Mouse (Mus musculus) liver, embryonic 14.5 days (tissue): ENCODE data around the gene Gm49486. TPM values are rescaled to one million over a fixed set of nuclear protein-coding genes. Genes with fewer than 3 reads are reported as not detected.

Source experiments
- ATAC-seq: fragments of 200-750 bp; cut with Nextera tagmentation; 2 replicates; pipeline ENCODE4 v1.8.0; 2017; ENCODE audit warnings: moderate number of reproducible peaks, mild to moderate bottlenecking, moderate library complexity; ENCODE audit not compliant: insufficient read depth
- DNase-seq, 3 experiments: peaks; one replicate each; pipeline ENCODE4 v3.0.0-alpha.2; 2012 to 2013; ENCODE audit warnings: low read depth in 3 of 3, low spot score in 3 of 3
- H3K27ac ChIP-seq: fragments of 300-500 bp; sonication (generic); 2 replicates; pipeline ENCODE4 v1.5.1; 2014; ENCODE audit warnings: moderate library complexity, mild to moderate bottlenecking, control low read depth, inconsistent platforms
- H3K27me3 ChIP-seq: fragments of 300-500 bp; sonication (generic); 2 replicates; pipeline ENCODE4 v1.6.1; 2014; ENCODE audit warnings: mild to moderate bottlenecking, low read length, moderate library complexity; ENCODE audit not compliant: control insufficient read depth, insufficient read depth
- H3K36me3 ChIP-seq: fragments of 300-500 bp; sonication (generic); replicated peaks from 2 replicates; pipeline ENCODE4 v1.6.1; 2014; ENCODE audit warnings: low read depth; ENCODE audit not compliant: control insufficient read depth, insufficient read depth
- H3K4me1 ChIP-seq, 2 experiments: fragments of 200-500 bp in 1 of 2; fragments of 300-500 bp in 1 of 2; sonication (generic) in 1 of 2; replicated peaks; 2 replicates each; pipeline ENCODE4 v1.6.1; 2012 to 2014; ENCODE audit warnings: antibody characterized with exemption in 1 of 2, inconsistent platforms in 1 of 2, low read length in 1 of 2; ENCODE audit not compliant: control insufficient read depth in 2 of 2, insufficient read depth in 2 of 2
- H3K4me2 ChIP-seq: fragments of 300-500 bp; sonication (generic); 2 replicates; pipeline ENCODE4 v1.6.1; 2014; ENCODE audit warnings: low read depth, mild to moderate bottlenecking, control low read depth, moderate library complexity
- H3K4me3 ChIP-seq, 2 experiments: fragments of 200-500 bp in 1 of 2; fragments of 300-500 bp in 1 of 2; sonication (generic) in 1 of 2; 2 replicates each; pipeline ENCODE4 v1.5.1; 2012 to 2014; ENCODE audit warnings: low read depth in 2 of 2, low read length in 2 of 2, mild to moderate bottlenecking in 2 of 2, control low read depth in 1 of 2, inconsistent platforms in 1 of 2, moderate library complexity in 1 of 2; ENCODE audit not compliant: insufficient read depth in 1 of 2
- H3K9ac ChIP-seq: fragments of 300-500 bp; sonication (generic); replicated peaks from 2 replicates; pipeline ENCODE4 v1.6.1; 2014; ENCODE audit warnings: mild to moderate bottlenecking, control low read depth, moderate library complexity
- H3K9me3 ChIP-seq: fragments of 300-500 bp; sonication (generic); 2 replicates; pipeline ENCODE4 v1.6.1; 2016; ENCODE audit warnings: low read length, mixed read lengths; ENCODE audit not compliant: control insufficient read depth
- CTCF ChIP-seq: IDR thresholded peaks from 2 replicates; pipeline ENCODE4 v1.5.1; 2016; ENCODE audit warnings: antibody characterized with exemption, low read depth, control low read depth
- EP300 ChIP-seq: IDR thresholded peaks from 2 replicates; pipeline ENCODE4 v1.6.1; 2016; ENCODE audit warnings: antibody characterized with exemption, low read depth
- whole genome bisulfite sequencing: fragments of 180-500 bp; shearing (Covaris S2); extraction: QIAGEN DNeasy Blood & Tissue Kit; methylation state at CpG from one replicate; pipeline ENCODE4 v1.1.7; 2014; ENCODE audit not compliant: insufficient replicate concordance; 5-methylcytosine and 5-hydroxymethylcytosine counted together
- polyA plus RNA-seq, 2 experiments: library from polyadenylated mRNA; depleted of rRNA in 1 of 2; stranded (reverse) in 1 of 2; unstranded in 1 of 2; fragments of >200 nt; fragmentation: Nextera tagmentation in 1 of 2; extraction: Ambion mirVana in 1 of 2; gene quantifications; 2 replicates each; pipeline versions ENCODE4 v1.2.1 to v1.2.3; 2012 to 2014

The Gm49486 gene
- polyA plus RNA-seq, 2 experiments, result 0.06 TPM; not detected in 1

DNA sequence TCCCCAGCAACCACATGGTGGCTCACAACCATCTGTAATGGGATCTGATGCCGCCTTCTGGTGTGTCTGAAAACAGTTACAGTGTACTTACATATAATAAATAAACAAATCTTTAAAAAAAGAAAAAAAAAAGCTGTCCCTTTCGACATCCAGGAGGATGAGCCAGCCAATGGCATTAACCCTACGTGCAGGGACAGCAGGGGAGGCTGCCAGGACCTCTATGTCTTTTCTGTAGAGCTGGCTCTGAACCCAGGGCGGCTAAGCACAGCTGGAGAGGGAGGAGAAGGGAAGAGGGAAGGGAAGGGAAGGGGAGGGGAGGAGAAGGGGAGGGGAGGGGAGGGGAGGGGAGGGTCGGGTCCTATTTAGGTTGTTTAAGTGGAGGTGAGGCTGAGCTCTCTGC lies 75.6 kb downstream of the Gm49486 start:
- Histone ChIP-seq H3K27me3 (no peaks in the 10 kb centered on the region), H3K9ac (no peak overlapping the region), H3K4me2 (no peak overlapping the region), H3K27ac (no peak overlapping the region), H3K4me3 (no peak overlapping the region), H3K9me3 (no peaks in the 10 kb centered on the region), H3K36me3 (no peaks in the 10 kb centered on the region), H3K4me1 (no peaks in the 10 kb centered on the region)
- WGBS, result 67% methylated on average over 5 of the region's 5 CpGs
- ATAC-seq (no peak), DNase-seq (no peak)
- TF ChIP-seq EP300 (no peak), CTCF (no peak)

DNA sequence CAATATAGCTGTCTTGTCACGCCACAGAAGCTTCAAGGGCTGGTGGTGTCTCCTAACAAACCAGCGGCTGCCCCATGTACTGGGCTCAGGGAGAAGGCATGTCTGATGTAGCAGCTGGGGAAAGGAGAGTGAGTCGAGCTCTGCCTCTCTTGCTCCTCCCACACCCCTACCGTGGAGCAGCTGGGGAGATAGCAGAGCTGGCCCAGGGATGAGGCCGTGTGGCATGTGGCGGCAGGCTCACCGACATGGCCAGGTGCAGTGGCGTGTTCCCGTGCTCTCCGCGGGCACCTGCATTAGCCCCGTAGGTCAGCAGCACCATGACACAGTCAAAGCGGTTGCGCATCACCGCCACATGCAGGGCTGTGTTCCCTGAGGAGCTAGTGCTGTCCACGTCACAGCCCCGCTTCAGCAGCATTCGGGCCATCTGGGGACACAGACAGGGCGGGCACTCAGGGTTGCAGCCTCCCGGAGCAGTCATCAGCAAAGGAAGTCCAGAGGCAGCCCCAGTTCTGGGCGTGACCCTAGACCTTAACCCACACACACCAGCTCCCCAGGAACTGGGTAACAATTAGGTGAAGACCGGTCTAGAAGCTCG lies 76.9 kb downstream of the Gm49486 start:
- no peaks in the 10 kb centered on the region for H3K27me3 ChIP-seq
- H3K4me3 ChIP-seq, result no peak overlapping the region
- H3K9me3 ChIP-seq, result no peaks in the 10 kb centered on the region
- H3K36me3 ChIP-seq, result no peaks in the 10 kb centered on the region; the same call in 1 of the 2 replicates
- WGBS, result 79% methylated on average over 23 of the region's 23 CpGs
- TF ChIP-seq CTCF, result no peak
- TF ChIP-seq EP300, result no peak
- H3K4me1 ChIP-seq, result no peaks in the 10 kb centered on the region
- H3K4me2 ChIP-seq, result no peak overlapping the region
- H3K27ac ChIP-seq, result no peak overlapping the region
- H3K9ac ChIP-seq, result no peak overlapping the region
- DNase-seq (no peak), ATAC-seq (no peak)

Other genes starting within 250 kb of the Gm49486 start
- 53.1 and 65.2 TPM in 2 replicates for gene H1f0, start 200.9 kb upstream of the Gm49486 start, polyA plus RNA-seq (2012; rRNA removed)
- 47.8 and 52.8 TPM in 2 replicates for gene H1f0, start 200.9 kb upstream of the Gm49486 start, polyA plus RNA-seq (2014; fragmentation: Nextera tagmentation; extraction: Ambion mirVana)
- gene Galr3, start 187.5 kb upstream of the Gm49486 start, polyA plus RNA-seq (2012; rRNA removed), result 0.30 and 0.50 TPM in 2 replicates
- not detected in 2 replicates for gene Galr3, start 187.5 kb upstream of the Gm49486 start, polyA plus RNA-seq (2014; fragmentation: Nextera tagmentation; extraction: Ambion mirVana)
- 39.9 and 43.4 TPM in 2 replicates for gene Ankrd54, start 166.5 kb upstream of the Gm49486 start, polyA plus RNA-seq (2012; rRNA removed)
- gene Ankrd54, start 166.5 kb upstream of the Gm49486 start, polyA plus RNA-seq (2014; fragmentation: Nextera tagmentation; extraction: Ambion mirVana), result 37.7 and 48.3 TPM in 2 replicates
- gene Eif3l, start 154.2 kb upstream of the Gm49486 start, polyA plus RNA-seq (2012; rRNA removed), result 99.9 and 104 TPM in 2 replicates
- gene Eif3l, start 154.2 kb upstream of the Gm49486 start, polyA plus RNA-seq (2014; fragmentation: Nextera tagmentation; extraction: Ambion mirVana), result 130 and 132 TPM in 2 replicates
- gene Micall1, start 120.5 kb upstream of the Gm49486 start, polyA plus RNA-seq (2012; rRNA removed), result 1.6 and 1.7 TPM in 2 replicates
- gene Micall1, start 120.5 kb upstream of the Gm49486 start, polyA plus RNA-seq (2014; fragmentation: Nextera tagmentation; extraction: Ambion mirVana), result 0.69 and 0.71 TPM in 2 replicates
- gene Polr2f, start 88.4 kb upstream of the Gm49486 start, polyA plus RNA-seq (2012; rRNA removed), result 53.9 and 112 TPM in 2 replicates
- 181 and 183 TPM in 2 replicates for gene Polr2f, start 88.4 kb upstream of the Gm49486 start, polyA plus RNA-seq (2014; fragmentation: Nextera tagmentation; extraction: Ambion mirVana)
- gene 1700088E04Rik, start 88.1 kb upstream of the Gm49486 start, polyA plus RNA-seq (2012; rRNA removed), result 0.19 and 0.46 TPM in 2 replicates
- 0.52 and 0.93 TPM in 2 replicates for gene 1700088E04Rik, start 88.1 kb upstream of the Gm49486 start, polyA plus RNA-seq (2014; fragmentation: Nextera tagmentation; extraction: Ambion mirVana)
- 0.12 and 0.24 TPM in 2 replicates for gene Sox10, start 64.2 kb upstream of the Gm49486 start, polyA plus RNA-seq (2012; rRNA removed)
- 0.14 TPM in 1 of 2 replicates, not detected in the other for gene Sox10, start 64.2 kb upstream of the Gm49486 start, polyA plus RNA-seq (2014; fragmentation: Nextera tagmentation; extraction: Ambion mirVana)
- gene Pick1, start 218 bp upstream of the Gm49486 start, polyA plus RNA-seq (2012; rRNA removed), result 9.1 and 12.4 TPM in 2 replicates
- 3.5 and 4.2 TPM in 2 replicates for gene Pick1, start 218 bp upstream of the Gm49486 start, polyA plus RNA-seq (2014; fragmentation: Nextera tagmentation; extraction: Ambion mirVana)
- gene Slc16a8, start 25.4 kb downstream of the Gm49486 start, polyA plus RNA-seq (2012; rRNA removed), result not detected in 2 replicates
- gene Slc16a8, start 25.4 kb downstream of the Gm49486 start, polyA plus RNA-seq (2014; fragmentation: Nextera tagmentation; extraction: Ambion mirVana), result not detected in 2 replicates
- gene Baiap2l2, start 56.1 kb downstream of the Gm49486 start, polyA plus RNA-seq (2012; rRNA removed), result 3.9 and 7.9 TPM in 2 replicates
- gene Baiap2l2, start 56.1 kb downstream of the Gm49486 start, polyA plus RNA-seq (2014; fragmentation: Nextera tagmentation; extraction: Ambion mirVana), result 1.2 and 1.9 TPM in 2 replicates
- gene Pla2g6, start 99.0 kb downstream of the Gm49486 start, polyA plus RNA-seq (2012; rRNA removed), result 10.5 and 11.8 TPM in 2 replicates
- gene Pla2g6, start 99.0 kb downstream of the Gm49486 start, polyA plus RNA-seq (2014; fragmentation: Nextera tagmentation; extraction: Ambion mirVana), result 7.9 and 9.9 TPM in 2 replicates
- gene Maff, start 117.2 kb downstream of the Gm49486 start, polyA plus RNA-seq (2012; rRNA removed), result 1.8 TPM in 2 replicates
- 0.80 and 1.1 TPM in 2 replicates for gene Maff, start 117.2 kb downstream of the Gm49486 start, polyA plus RNA-seq (2014; fragmentation: Nextera tagmentation; extraction: Ambion mirVana)
- 7.2 and 10.3 TPM in 2 replicates for gene Tmem184b, start 174.2 kb downstream of the Gm49486 start, polyA plus RNA-seq (2012; rRNA removed)
- 5.7 and 8.6 TPM in 2 replicates for gene Tmem184b, start 174.2 kb downstream of the Gm49486 start, polyA plus RNA-seq (2014; fragmentation: Nextera tagmentation; extraction: Ambion mirVana)
- gene Csnk1e, start 226.2 kb downstream of the Gm49486 start, polyA plus RNA-seq (2012; rRNA removed), result 9.5 and 9.8 TPM in 2 replicates
- 3.7 and 5.5 TPM in 2 replicates for gene Csnk1e, start 226.2 kb downstream of the Gm49486 start, polyA plus RNA-seq (2014; fragmentation: Nextera tagmentation; extraction: Ambion mirVana)